Mouse (Mus musculus) gastrocnemius, postnatal 4 days (tissue): ENCODE measurements around the gene Rpp40. TPM values are rescaled to one million over a fixed set of nuclear protein-coding genes. Genes with fewer than 3 reads are reported as not detected.
A peak's percentile ranks its signal among the peaks of the same experiment; 100 is the strongest.

Source experiments
- DNase-seq, 2 experiments: peaks; one replicate each; pipeline ENCODE4 v3.0.0; 2021 to 2022; ENCODE audit warnings: low spot score in 2 of 2, mixed read lengths in 2 of 2
- long read RNA-seq, 2 experiments: library from polyadenylated mRNA; stranded (forward); transcript quantifications; one replicate each; pipeline ENCODE4 v2.0.0; 2021
- total RNA-seq, 2 experiments: library from RNA; stranded (reverse); gene quantifications; 2 replicates each; pipeline ENCODE4 v1.2.3; 2021

The Rpp40 gene
- total RNA-seq: 10 to 100 TPM; 13.3 to 13.9 TPM
- long read RNA-seq, experiment 1, full-length matches to known transcripts: 12 of 12 reads
- long read RNA-seq, experiment 1, partial matches to known transcripts: 0 of 12 reads
- long read RNA-seq, experiment 1, other reads (novel, unspliced or antisense): 0 of 12 reads
- long read RNA-seq, experiment 2, full-length matches to known transcripts: 8 of 11 reads
- long read RNA-seq, experiment 2, partial matches to known transcripts: 2 of 11 reads
- long read RNA-seq, experiment 2, other reads (novel, unspliced or antisense): 1 of 11 reads

GRCm38 (mm10) chr13:35905879-35906481 is at the start of gene Rpp40:
TSS of gene Rpp40 (minus strand) at chr13:35906359.
- DNase-seq: peak; percentile 73 to 88

GRCm38 (mm10) chr13:35949814-35950455 is 43.8 kb upstream of the Rpp40 start:
- no peak for DNase-seq

GRCm38 (mm10) chr13:35947354-35948000 is 41.3 kb upstream of the Rpp40 start:
- peak; percentile 58 to 77 for DNase-seq

GRCm38 (mm10) chr13:35946659-35947353 is 40.6 kb upstream of the Rpp40 start:
- DNase-seq: no peak

GRCm38 (mm10) chr13:35940934-35941333 is 34.8 kb upstream of the Rpp40 start:
- no peak for DNase-seq

GRCm38 (mm10) chr13:35939871-35940665 is 33.9 kb upstream of the Rpp40 start:
- no peak for DNase-seq

GRCm38 (mm10) chr13:35937991-35938390 is 31.8 kb upstream of the Rpp40 start:
- DNase-seq: no peak

- DNase-seq: no peak
Observed at GRCm38 (mm10) chr13:35911476-35911875, 5.3 kb upstream of the Rpp40 start.

GRCm38 (mm10) chr13:35905378-35905777 is 781 bp downstream of the Rpp40 start:
- no peak for DNase-seq

GRCm38 (mm10) chr13:35892866-35893265 is 13.3 kb downstream of the Rpp40 start:
- no peak for DNase-seq

GRCm38 (mm10) chr13:35886121-35886725 is 19.9 kb downstream of the Rpp40 start:
- DNase-seq: peak; percentile 41 to 63

- no peak for DNase-seq
Observed at GRCm38 (mm10) chr13:35880555-35881046, 25.6 kb downstream of the Rpp40 start.

GRCm38 (mm10) chr13:35879519-35879918 is 26.6 kb downstream of the Rpp40 start:
- no peak for DNase-seq

GRCm38 (mm10) chr13:35879068-35879467 is 27.1 kb downstream of the Rpp40 start:
- DNase-seq: no peak

- no peak for DNase-seq
Observed at GRCm38 (mm10) chr13:35878282-35878681, 27.9 kb downstream of the Rpp40 start.

GRCm38 (mm10) chr13:35875396-35875795 is 30.8 kb downstream of the Rpp40 start:
- DNase-seq: no peak

- DNase-seq: no peak
Observed at GRCm38 (mm10) chr13:35871107-35871506, 35.1 kb downstream of the Rpp40 start.

GRCm38 (mm10) chr13:35870659-35871058 is 35.5 kb downstream of the Rpp40 start:
- no peak for DNase-seq

- no peak for DNase-seq
Observed at GRCm38 (mm10) chr13:35860916-35861315, 45.2 kb downstream of the Rpp40 start.

GRCm38 (mm10) chr13:35857486-35857885 is 48.7 kb downstream of the Rpp40 start:
- no peak for DNase-seq
